Mouse (Mus musculus) inflammation-experienced regulatory T-cells, adult 6 months (primary cell): ENCODE measurements around the gene Rbm24. TPM values are rescaled to one million over a fixed set of nuclear protein-coding genes. Genes with fewer than 3 reads are reported as not detected.

Experiments
- ATAC-seq: one replicate; pipeline ENCODE4 v1.8.0; 2017
- polyA plus RNA-seq, 3 experiments: library from polyadenylated mRNA; unstranded; fragments of 100-300 nt; shearing (Covaris generic); gene quantifications; one replicate each; pipeline ENCODE4 v1.2.1; 2017

The Rbm24 gene
- polyA plus RNA-seq, 3 experiments from 2014 or later, result 0.15 to 0.67 TPM; not detected in 1

GRCm38 (mm10) chr13:46438960-46439359, 20.7 kb downstream of the Rbm24 start:
- no peak for ATAC-seq

- no peak for ATAC-seq
Measured at GRCm38 (mm10) chr13:46444021-46444420, 25.8 kb downstream of the Rbm24 start.

- ATAC-seq, result no peak
Measured at GRCm38 (mm10) chr13:46446062-46446461, 27.8 kb downstream of the Rbm24 start.

GRCm38 (mm10) chr13:46448276-46448675, 30.0 kb downstream of the Rbm24 start:
- ATAC-seq, result no peak

- no peak for ATAC-seq
Measured at GRCm38 (mm10) chr13:46449955-46450354, 31.7 kb downstream of the Rbm24 start.

GRCm38 (mm10) chr13:46450623-46451022, 32.4 kb downstream of the Rbm24 start:
- ATAC-seq, result no peak

GRCm38 (mm10) chr13:46451548-46451947, 33.3 kb downstream of the Rbm24 start:
- ATAC-seq, result no peak

GRCm38 (mm10) chr13:46459546-46459945, 41.3 kb downstream of the Rbm24 start:
- ATAC-seq, result no peak

GRCm38 (mm10) chr13:46462280-46462679, 44.0 kb downstream of the Rbm24 start:
- no peak for ATAC-seq

GRCm38 (mm10) chr13:46463764-46464163, 45.5 kb downstream of the Rbm24 start:
- no peak for ATAC-seq

GRCm38 (mm10) chr13:46468251-46468650, 50.0 kb downstream of the Rbm24 start:
- ATAC-seq, result no peak

- no peak for ATAC-seq
Measured at GRCm38 (mm10) chr13:46469536-46469935, 51.3 kb downstream of the Rbm24 start.

Other genes starting within 250 kb of the Rbm24 start
- not detected for gene Stmnd1, start 144.7 kb upstream of the Rbm24 start, polyA plus RNA-seq
- under 1 TPM in 2 of 3 experiments, not detected in 1; 0.24 to 0.35 TPM for gene Cap2, start 83.4 kb downstream of the Rbm24 start, polyA plus RNA-seq